Mouse (Mus musculus) mouse trophoblast stem cell (cell line): ENCODE results near the gene Lnx2.

Experiments used
- in situ Hi-C, 2 experiments: fragments of 300-500 bp; cut with MseI, MboI; formaldehyde crosslinking; loops; 2 replicates in 1 of 2; 3 replicates in 1 of 2; pipeline ENCODE4 v1.15.1; 2025

Lnx2 gene

DNA sequence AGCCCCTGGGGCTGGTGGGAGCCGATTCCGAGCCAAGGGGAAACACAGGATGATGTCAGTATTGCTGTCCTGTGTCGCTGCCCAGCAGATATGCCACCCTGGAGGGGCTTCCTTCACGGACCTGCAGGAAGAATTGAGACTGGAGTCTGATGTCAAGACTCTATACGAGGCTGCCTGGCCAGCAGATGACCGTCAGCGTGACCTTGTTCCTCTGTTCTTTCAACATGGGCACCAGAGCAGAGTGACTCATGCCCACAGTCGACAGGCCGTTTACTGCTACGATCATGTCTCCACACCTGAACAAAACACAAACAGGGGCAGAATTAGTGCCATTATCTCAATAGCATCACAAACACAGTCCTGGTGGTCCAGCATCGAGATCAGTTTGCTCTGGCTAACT lies 57.6 kb downstream of the Lnx2 start:
- in situ Hi-C loops, result no loop called here

DNA sequence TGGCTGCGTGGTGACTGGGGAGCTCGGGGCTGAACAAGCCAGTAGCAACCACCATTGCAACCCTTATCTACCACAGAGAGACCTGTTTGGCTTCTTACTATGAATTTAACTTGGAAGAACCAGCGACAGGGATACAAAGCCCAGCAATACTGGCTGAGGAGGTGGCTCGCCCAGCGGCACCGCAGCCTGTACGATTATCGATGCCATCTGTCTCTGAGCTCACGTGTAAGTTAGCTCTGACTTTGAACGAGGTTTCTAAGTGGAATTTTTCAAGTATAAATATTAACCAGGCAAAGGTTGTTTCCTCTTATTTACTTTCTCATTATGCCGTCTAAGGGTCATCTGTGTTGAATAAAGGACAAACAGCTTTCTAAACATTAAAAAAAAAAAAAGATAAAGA lies 58.9 kb downstream of the Lnx2 start:
- in situ Hi-C loops, result no loop called here

DNA sequence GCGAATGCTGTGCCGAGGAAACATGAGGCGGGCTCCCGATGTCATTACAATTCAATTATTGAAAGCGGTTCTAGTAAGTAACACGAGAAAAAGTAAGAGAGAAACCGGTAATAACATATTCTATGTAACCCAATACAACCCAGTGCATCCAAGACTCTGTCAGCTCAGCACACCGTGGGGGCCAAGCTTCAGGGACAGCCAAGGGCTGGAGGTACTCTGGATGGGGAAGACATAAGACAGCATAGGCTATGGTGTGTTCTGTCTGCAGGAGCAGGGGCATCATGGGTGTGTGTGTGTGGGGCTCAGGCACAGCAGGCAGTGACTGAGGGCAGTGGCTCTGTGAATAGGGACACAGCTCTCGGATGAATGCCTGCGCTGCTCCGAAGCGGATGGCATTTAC lies 59.8 kb downstream of the Lnx2 start:
- in situ Hi-C loops, result no loop called here

DNA sequence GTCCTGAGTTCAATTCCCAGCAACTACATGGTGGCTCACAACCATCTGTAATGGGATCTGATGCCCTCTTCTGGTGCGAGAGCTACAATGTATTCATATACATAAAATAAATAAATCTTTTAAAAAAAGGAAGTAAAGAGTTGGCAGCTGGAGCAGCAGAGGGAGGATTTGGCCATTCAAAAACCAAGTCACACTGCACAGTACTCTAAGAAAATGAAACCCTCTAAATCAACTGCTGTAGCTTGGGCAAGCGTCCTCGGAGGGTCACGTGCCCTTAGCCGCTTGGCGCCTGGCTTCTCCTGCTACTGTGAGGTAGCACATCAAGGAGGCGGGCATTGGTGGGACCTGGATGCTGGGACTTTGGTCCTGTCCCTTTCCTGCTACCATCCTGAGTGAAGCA lies 61.2 kb downstream of the Lnx2 start:
- in situ Hi-C loops, result no loop called here

DNA sequence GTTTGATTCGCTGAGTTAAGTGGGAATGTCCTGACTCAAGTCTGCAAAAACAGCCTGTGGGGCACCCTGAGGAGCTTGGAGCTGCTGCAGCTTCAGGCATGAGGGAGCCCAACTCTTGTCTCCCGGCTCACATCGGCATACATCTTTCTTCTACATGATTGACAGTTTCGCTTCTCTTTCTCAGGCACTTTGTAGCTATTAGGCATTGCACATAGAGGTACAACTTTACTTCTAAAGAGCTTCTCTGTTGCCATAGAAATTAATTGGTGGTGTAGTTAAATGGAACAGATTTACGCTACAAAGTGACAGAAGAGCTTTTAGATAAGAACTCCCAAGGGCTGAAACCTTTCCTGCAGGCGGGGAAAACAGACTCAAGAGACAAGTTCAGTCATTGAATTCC lies 62.5 kb downstream of the Lnx2 start:
- in situ Hi-C loops, result no loop called here

DNA sequence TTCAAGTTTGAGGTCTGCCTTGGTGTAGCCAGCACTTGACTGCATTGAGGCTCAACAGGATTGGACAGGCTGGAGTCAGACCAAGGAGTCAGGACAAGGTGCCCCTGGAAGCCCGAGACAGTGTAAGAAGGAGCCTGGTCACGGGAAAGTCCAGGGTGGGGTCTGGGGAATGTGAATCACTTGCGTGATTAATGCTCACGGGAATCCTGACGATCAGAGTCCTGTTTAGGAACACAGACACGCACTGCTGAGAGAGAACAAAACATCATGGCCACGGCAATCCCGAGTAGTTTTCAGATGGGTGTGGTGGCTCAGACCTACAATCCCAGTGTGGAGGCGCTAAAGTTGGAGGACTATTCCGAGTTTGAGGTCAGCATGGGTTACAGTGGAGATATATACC lies 65.1 kb downstream of the Lnx2 start:
- in situ Hi-C loops, result no loop called here

DNA sequence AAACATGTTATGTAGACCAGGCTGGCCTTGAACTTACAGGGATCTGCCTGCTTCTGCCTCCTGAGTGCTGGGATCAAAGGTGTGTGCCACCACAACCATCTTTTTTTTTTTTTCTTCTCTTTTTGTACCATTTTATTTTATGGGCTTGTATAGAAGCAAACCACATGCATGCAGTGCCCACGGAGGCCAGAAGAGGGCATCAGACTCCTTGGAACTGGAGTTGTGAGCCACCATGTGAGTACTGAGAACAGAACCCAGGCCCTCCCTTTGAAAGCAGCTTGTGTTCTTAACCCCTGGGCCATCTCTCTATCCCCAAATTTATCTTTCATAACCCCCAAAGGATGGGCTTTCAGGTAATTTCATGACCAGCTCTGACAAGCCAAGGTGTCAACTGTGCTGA lies 73.1 kb downstream of the Lnx2 start:
- in situ Hi-C loops, result no loop called here

DNA sequence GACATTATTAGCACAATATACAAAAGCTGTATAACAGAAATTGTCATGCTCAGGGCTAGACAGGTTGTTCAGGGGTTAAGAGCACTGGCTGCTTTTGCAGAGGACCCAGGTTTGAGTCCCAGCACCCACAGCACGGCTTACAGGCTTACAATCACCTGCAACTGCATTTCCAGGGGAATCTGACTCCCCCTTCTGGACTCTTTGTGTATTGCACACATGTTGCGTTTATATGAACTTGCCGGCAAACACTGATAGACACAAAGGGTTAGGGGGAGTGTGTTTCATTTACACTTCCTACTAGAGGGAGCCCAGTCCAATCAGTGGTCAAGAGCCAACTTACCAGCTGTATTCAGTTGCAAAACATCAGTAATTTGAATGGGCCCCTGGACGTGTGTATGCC lies 75.1 kb downstream of the Lnx2 start:
- in situ Hi-C loops, result no loop called here

DNA sequence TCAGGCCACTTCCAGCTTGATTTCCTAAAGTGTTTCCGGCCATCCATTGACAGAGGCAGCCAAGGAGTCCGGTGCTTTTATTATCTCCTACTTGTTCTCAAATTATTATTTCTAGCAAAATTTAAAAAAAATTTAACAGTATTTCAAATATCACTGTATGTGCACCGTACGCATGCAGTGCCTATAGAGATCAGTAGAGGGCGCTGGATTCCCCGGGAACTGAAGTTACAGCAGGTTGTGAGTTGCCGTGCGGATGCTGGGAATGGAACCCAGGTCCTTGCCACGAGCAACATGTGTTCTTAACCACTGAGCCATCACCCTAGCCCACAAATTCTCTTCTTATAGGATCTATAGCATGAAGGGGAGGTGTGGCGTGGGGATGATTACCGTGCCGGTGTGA lies 77.6 kb downstream of the Lnx2 start:
- in situ Hi-C loops, result no loop called here

DNA sequence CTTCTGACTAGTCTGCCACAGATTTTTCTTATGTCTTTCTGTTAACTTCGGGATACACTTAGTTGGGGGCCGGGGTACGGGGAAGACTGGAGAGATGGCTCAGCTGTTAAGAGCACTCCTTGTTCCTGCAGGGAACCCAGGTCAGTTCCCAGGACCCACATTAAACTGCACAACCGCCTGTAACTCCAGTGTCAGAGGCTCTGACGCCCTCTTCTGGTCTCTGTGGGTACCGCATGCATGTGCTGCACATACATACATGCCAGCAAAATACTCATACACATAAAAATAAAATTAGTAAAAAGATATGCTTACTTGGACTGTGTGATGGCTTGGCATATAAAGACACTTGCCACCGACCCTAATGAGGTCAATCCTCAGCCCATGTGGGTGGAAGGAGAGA lies 79.6 kb downstream of the Lnx2 start:
- in situ Hi-C loops, result no loop called here

DNA sequence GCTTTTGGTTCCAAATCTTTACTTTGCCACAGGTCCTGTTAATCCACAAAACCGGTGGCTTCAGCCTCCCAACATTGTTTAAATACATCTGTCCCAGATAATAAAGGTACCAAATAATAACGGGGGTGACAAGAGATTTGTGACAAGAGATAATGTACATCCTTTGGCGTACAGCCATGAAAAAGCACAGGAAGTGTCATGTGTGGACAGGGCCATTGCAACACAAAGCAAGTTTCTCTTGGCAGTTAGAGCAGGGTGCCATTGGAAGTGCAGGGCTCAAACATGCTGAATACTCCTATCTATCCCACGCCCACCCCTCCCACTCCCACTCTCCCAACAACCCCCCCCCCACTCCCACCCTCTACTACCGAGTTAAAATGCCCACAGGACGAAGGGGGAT lies 81.4 kb downstream of the Lnx2 start:
- in situ Hi-C loops, result no loop called here

DNA sequence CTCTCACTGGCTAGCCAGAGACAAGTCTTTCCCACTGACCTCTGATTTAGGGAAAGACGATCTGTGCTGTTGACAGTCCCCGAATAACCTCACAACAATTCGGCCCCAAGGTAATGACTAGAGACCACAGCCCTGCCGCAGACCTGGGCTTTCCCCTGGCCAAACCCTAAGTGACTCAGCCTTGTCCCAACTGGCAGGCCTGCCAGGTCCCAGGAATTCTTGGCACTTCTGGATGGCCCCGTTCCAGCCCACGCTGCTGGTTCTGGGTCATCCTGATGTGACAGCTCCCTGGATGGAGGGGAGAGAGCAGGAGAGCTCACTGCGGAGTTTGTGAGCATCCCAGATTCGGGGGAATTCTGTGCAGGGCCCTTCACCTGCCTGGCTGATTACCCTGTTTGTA lies 82.9 kb downstream of the Lnx2 start:
- in situ Hi-C loops, result no loop called here

DNA sequence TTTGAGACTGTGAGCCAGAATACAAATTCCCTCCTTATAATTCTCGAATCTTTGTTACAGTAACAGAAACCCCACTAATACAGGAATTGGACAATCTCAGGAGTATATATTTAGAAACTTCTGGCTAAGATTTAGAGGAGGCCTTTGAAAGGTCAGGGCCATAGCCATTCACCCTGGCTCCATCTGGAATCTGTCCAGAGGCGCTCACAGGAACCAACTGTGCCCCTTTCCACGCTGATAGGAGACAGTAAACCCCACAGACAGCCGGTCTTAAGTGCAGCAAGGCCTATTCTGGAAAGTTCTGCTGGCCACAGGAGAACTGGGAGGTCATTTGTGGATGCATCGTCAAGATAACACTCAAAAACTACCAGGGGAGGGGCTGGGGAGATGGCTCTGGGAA lies 87.3 kb downstream of the Lnx2 start:
- in situ Hi-C loops, result no loop called here

DNA sequence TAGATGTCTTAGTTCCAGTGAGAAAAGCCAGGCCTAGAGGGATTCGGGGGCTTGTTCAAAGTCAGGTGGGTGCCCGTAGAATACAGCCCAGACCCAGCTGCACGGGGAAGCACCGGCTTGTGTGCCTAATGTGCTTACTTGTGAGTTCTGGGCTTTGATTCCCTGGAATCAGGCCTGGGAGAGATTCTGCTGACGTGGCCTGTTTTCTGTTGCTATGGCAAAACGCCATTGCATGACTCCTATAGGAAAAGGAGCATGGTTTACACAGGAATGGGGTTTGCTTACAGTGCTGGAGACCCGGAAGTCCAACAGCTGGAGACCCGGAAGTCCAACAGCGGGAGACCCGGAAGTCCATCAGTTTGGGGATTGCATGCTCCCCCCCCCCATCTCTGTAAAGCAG lies 88.8 kb downstream of the Lnx2 start:
- in situ Hi-C loops, result no loop called here

DNA sequence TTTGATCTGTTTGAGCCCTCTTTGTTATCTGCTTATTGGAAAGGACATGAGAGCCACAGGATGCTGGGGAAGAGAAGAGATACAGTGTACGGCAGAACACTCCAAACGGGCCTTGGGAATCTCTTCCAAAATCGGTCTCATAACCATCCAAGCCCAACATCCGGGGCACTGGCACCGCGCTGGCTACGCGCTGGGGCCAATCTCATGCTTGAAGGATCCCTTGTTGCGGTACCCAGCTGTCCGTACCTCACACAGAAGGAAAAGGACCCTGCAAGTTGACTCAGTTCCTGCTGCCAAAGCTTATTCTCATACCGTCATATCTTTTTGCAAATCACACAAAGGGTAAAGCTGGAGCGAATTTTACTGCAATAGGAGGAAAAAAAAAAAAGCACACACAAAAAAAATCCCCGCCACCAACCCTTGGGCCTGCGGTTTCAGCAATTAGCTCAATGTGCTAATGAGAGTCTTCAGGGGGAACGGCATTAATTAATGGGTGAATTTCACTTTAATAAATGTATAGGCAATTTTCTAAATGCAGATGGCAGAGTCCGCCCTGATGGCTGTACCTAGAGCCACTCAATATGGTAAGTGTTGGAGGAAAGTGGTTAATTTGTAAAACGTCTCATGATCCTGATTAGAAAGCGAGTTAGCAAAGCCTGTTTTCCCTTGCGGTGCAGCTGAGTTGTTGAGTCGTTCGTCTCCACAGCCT lies 90.5 kb downstream of the Lnx2 start:
- in situ Hi-C loops, result no loop called here

DNA sequence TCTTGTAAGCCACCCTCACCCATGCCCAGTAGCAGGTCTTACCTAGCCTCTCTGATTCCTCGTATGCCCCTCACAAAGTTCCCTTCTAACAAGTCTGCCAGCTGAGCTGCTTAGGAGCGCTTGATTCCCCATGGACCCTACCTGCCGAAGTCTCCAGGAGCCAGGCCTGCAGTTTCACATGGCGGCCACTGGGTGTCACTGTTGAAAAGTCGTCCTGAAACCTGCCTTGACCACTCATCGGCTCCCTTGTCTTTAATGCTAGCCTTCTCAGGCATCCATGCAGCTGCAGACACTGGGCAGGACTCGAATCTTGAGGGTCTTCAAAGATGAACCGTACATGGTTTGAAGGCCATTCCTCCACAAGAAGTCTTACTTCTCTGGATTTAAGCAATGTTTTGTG lies 93.2 kb downstream of the Lnx2 start:
- in situ Hi-C loops, result no loop called here

DNA sequence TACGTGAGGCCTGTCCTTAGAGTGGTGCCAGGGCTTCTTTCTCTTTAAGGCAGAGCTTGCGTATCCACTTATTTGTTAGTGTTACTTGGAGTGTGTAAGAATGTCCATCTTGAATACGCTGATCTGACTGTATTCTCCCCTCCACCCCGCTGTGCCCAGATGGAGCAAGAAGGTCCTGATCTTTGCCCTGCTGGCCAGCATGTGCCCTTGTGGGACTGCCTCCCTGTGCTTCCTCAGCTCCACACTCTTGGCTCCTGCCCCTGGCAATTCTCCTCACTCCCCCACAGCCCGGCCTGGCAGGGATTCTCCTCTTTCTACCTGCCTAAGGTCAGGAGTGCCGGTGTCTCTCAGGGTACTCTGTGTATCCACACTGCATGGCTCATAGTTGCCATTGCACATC lies 95.0 kb downstream of the Lnx2 start:
- in situ Hi-C loops, result no loop called here

DNA sequence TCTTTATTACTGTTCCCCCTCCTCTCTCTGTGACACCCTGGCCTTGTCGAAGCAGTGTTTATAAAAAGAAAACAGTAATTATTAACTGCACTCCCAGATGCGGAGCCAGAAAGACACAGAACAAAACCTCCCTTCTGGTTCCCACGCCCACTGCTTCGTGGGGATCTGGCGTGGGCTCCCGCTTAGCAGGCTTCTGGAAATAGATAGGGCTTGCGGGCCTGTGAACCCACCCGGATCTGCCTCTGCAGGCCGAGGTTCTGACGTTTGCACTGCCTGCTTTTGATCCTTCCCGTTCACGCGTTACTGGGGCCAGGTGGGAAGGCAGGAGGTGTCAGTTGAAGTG lies 101.6 kb downstream of the Lnx2 start:
- in situ Hi-C loops, result no loop called here

DNA sequence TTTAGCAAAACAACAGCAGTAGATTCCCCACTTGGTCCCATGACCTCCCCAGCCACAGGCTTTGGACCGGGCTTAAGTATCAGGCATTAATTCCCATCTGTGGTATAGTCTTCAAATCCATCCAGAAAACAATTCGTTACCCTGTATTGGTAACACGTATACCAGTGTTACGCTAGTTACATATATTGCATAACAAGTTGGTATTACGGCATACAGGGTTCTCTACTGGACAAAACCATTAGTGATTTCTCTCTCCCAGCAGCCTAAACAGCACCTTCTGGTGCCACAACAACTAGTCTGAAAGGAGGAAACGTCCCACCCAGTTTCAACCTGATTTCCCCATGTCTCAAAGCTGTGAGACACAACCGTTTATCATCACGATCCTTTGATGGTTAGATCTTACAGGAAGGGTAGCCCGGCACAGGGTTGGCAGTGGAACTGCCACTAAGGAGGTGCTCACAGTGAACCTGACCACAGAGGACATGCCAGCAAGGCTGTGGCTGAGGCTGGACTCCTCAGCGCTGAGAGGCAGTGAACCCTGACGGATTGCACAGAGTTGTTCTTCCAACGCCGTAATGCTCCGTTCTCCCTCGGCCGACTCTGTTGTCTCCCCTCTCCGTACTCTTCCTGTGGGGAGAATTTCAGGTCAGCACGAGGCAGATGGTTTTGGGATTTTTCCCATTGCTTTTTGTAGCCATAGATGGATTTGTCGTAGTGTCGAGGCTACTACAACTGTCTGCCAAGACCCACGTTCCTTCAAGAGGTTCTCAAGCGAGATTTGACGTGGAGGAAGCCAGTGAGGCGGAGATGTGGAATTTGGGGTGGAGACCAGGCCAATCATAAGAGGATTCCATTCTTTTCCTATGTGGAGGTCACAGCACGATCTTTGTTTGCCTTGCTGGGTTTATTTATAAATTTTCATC lies 102.3 kb downstream of the Lnx2 start:
- in situ Hi-C loops, result no loop called here

DNA sequence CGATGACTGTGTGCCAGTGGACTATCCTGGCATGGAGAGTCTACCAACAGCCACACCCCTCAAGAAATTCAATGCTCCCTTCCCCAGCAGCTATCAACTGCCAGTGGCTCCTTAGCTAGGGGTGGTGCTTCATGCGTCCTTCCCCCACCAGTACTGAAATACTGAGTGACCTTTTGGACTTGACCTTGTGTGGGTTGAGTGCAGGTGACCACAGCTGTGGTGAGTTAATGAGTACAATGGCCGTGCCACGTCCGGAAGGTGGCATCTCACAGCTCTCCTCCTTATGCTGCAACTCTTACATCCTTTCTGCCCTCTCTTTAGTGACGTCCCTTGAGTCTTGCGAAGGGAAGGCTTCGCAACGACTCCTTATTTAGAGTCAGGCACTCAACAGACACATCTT lies 103.0 kb downstream of the Lnx2 start:
- in situ Hi-C loops, result no loop called here

DNA sequence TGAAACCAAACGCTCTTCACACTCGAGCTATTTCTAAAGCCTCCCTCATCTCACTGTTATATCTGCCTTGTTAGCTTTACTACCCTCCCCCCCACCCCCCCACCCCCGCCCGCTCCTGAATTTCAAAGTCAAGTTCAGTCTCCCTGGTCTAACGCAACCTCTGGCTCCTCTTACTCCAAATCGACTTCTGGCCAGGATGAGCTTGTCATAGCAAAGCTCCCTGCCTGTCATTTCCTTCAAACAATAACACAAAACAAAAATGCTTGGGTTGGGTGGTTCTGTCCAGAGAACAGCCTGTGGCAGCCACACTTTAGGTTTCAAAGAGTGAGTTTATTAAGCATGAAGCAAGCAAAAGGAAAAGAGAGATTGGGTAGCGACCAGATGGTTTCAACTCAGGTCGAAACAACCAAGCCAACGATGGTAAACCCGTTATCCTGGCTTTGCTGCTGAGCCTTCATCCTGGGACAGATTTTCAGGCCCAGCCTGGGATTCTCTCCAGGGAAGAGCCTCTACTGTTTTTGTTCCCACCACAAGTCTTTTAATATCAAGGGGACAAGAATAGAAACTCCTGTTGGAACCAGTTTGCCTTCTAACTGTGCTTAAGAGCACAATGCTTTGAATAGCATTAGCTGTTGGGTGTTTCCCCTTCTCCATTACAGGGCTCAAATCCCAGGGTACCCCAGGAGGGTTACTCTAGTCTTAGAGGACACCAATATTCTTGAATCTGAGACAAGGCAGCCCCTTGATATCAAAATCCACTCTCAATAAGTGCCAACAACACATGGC lies 104.4 kb downstream of the Lnx2 start:
- in situ Hi-C loops, result no loop called here

DNA sequence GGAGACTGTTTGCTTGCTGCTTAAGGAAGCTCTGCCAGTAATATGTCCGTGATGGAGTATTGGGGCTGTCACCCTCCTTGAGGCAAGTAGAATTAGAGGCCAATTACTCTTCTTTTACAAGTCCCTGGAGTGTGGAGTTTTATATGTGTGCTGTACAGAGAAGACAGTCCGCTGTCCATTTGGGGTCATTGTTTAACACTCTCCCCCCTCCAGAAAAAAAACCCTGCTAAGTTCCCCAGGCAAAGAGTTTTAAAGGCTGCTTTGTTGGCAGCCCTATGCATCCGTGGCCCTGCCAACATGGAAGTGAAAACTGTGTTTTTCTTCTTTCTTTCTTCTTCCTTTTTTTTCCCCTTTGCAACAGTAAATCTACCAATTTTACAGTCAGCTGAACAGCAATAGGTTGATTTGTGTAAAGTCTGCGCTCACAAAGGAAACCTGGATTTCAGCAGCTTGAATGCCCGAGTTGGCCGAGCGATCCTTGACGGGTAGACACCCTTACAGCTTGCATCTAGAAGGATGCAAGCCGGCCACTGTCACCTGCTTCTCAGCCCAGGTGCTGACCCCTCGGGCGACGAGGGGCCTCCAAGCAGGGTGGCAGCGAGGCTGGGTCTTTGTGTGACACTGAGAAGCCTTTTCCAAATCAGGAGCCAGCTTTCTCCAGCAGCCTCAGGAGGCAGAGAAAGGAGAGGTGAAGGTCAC lies 107.5 kb downstream of the Lnx2 start:
- in situ Hi-C loops, result no loop called here
